8 mouse cellular contexts compared by ENCODE assay signal in the genomic region with DNA sequence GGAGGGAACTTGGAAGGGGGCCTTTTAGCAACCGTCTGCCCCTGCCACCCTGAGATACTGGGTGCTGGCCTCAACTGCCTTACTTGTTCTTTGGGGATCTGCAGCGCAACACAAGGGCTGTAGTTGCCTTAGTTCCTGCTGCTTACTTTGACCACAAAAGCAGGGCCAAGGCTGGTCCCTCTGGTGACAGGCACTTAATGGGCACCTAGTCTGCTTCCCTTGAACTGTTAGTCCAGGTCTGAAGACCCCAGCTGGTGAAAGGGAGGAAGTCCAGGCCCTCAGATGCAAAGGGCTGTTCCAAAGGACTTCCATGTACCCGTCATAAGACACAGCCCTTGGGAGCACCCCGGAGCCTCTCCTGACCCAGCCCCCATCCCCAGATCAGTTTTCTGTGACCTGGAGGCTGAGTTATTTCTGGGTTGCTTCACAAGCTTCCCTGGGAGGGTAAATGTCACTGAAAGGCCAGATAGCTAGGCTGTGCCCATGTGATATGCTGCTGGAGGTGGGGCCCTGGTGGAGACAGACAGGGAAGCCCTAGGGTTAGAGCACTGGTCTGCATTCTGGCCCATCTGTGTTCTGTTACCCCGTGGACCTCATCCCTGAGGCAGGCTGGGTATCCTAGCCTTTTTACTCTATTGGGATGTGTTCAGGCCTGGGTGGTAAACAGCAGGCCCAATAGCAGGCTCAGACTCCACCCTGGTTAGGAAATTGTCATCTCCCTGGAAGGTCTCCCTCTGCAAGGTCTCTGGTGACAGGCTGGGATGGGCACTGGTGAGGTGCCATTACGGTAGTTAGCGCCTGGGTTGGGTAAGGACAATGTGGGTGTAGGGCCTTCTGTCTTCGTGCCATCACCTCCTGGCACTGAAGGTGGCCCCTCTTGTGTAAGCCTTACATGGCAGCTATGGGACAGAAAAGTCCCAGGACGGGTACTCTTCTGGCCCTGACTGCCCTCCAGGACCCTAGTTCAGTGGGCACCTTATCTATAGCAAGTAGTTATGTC. TPM values are rescaled to one million over a fixed set of nuclear protein-coding genes. Genes with fewer than 3 reads are reported as not detected.
DNase-seq lines count a peak whose midpoint lies in the region; ATAC-seq lines count a peak whose summit lies in the region.

No protein-coding gene starts in this region.

- H3K36me3 ChIP-seq in neural tube, embryonic 11.5 days (ENCODE audit: control insufficient read depth, insufficient read depth, low read length): peaks cover 5% of the 10 kb centered on the region; the same call in 1 of the 2 replicates
- H3K36me3 ChIP-seq in forebrain, embryonic 13.5 days (ENCODE audit: poor library complexity, severe bottlenecking): peaks cover 23% of the 10 kb centered on the region
- H3K36me3 ChIP-seq in limb, embryonic 15.5 days: peaks cover 19% of the 10 kb centered on the region

- WGBS in neural tube, embryonic 11.5 days: 82% methylated on average over 9 of the region's 9 CpGs
- WGBS in forebrain, embryonic 13.5 days: 82% methylated on average over 9 of the region's 9 CpGs
- WGBS in limb, embryonic 15.5 days: 77% methylated on average over 9 of the region's 9 CpGs

- H3K27ac ChIP-seq in neural tube, embryonic 11.5 days (ENCODE audit: low read depth, low read length): peak overlapping the region; percentile 53; the same call in 1 of the 2 replicates
- H3K27ac ChIP-seq in forebrain, embryonic 13.5 days: 0 out of 2 replicates have a peak overlapping the region, but pooled peaks have one; percentile 44
- H3K27ac ChIP-seq in limb, embryonic 15.5 days: 0 out of 2 replicates have a peak overlapping the region, but pooled peaks have one; percentile 4

- no peak for ATAC-seq in neural tube, embryonic 11.5 days (ENCODE audit: insufficient read depth, low FRiP score, low TSS enrichment)
- no peak for ATAC-seq in forebrain, embryonic 13.5 days
- no peak for ATAC-seq in limb, embryonic 15.5 days (ENCODE audit: insufficient number of reproducible peaks, low FRiP score, low TSS enrichment, low read depth)
- ATAC-seq in CD4-positive, CD25-positive, alpha-beta regulatory T cell, adult 4 months: no peak

- no peak for DNase-seq in neural tube, embryonic 11.5 days (ENCODE audit: low spot score)
- no peak for DNase-seq in neural tube, embryonic 10.5 days (ENCODE audit: extremely low spot score, low spot score)
- peak; percentile 94 for DNase-seq in skeletal muscle tissue, adult 2 months (ENCODE audit: low read depth, low spot score)
- no peak for DNase-seq in embryo, embryonic 10 days (ENCODE audit: low spot score)
- DNase-seq in right cerebral cortex, postnatal 36 days (ENCODE audit: low spot score in 2 of 2): no peak

- no peak overlapping the region; the same call in 1 of the 2 replicates for H3K9ac ChIP-seq in neural tube, embryonic 11.5 days (ENCODE audit: low read length)
- H3K9ac ChIP-seq in forebrain, embryonic 13.5 days: no peak overlapping the region; the same call in 1 of the 2 replicates
- H3K9ac ChIP-seq in limb, embryonic 15.5 days: no peak overlapping the region

- no peaks in the 10 kb centered on the region for H3K27me3 ChIP-seq in neural tube, embryonic 11.5 days (ENCODE audit: control insufficient read depth, insufficient read depth, low read length)
- H3K27me3 ChIP-seq in forebrain, embryonic 13.5 days: peaks cover 34% of the 10 kb centered on the region
- H3K27me3 ChIP-seq in limb, embryonic 15.5 days: no peaks in the 10 kb centered on the region

- peak overlapping the region; percentile 77 for H3K4me2 ChIP-seq in neural tube, embryonic 11.5 days (ENCODE audit: low read depth)
- peak overlapping the region; percentile 70 for H3K4me2 ChIP-seq in forebrain, embryonic 13.5 days
- peak overlapping the region; percentile 83 for H3K4me2 ChIP-seq in limb, embryonic 15.5 days

- no peak overlapping the region; the same call in 1 of the 2 replicates for H3K4me3 ChIP-seq in neural tube, embryonic 11.5 days (ENCODE audit: low read depth, low read length)
- H3K4me3 ChIP-seq in forebrain, embryonic 13.5 days: peak overlapping the region; percentile 49; the same call in 1 of the 2 replicates
- peak overlapping the region; percentile 57; the same call in 1 of the 2 replicates for H3K4me3 ChIP-seq in limb, embryonic 15.5 days

- H3K9me3 ChIP-seq in neural tube, embryonic 11.5 days (ENCODE audit: control insufficient read depth, low read length): no peaks in the 10 kb centered on the region
- H3K9me3 ChIP-seq in forebrain, embryonic 13.5 days (replicated peaks): no peaks in the 10 kb centered on the region
- H3K9me3 ChIP-seq in limb, embryonic 15.5 days: no peaks in the 10 kb centered on the region

- H3K4me1 ChIP-seq in neural tube, embryonic 11.5 days (ENCODE audit: control insufficient read depth, insufficient read depth, low read length): peaks cover 22% of the 10 kb centered on the region; the same call in 1 of the 2 replicates
- H3K4me1 ChIP-seq in forebrain, embryonic 13.5 days: peaks cover 39% of the 10 kb centered on the region
- H3K4me1 ChIP-seq in limb, embryonic 15.5 days: peaks cover 46% of the 10 kb centered on the region

RNA-seq across cellular contexts. Expression of gene Slc16a3, which starts 3.8 kb away (rescaled TPM):
- 37.1 and 39.4 TPM in 2 replicates for polyA plus RNA-seq in neural tube, embryonic 11.5 days (2014; fragmentation: Nextera tagmentation; extraction: Ambion mirVana)
- 15.7 and 18.7 TPM in 2 replicates for polyA plus RNA-seq in forebrain, embryonic 13.5 days (2015; fragmentation: Nextera tagmentation; extraction: Ambion mirVana)
- polyA plus RNA-seq in limb, embryonic 15.5 days (2015; fragmentation: Nextera tagmentation; extraction: Ambion mirVana): 92.3 and 95.8 TPM in 2 replicates
- polyA plus RNA-seq in CD4-positive, CD25-positive, alpha-beta regulatory T cell, adult 4 months (2017; shearing (Covaris generic)): 1 to 10 TPM; 3.5 to 5.3 TPM

RNA-seq across cellular contexts. Expression of gene Ccdc57, which starts 19.4 kb away (rescaled TPM):
- polyA plus RNA-seq in neural tube, embryonic 11.5 days (2014; fragmentation: Nextera tagmentation; extraction: Ambion mirVana): 4.6 and 5.8 TPM in 2 replicates
- polyA plus RNA-seq in forebrain, embryonic 13.5 days (2015; fragmentation: Nextera tagmentation; extraction: Ambion mirVana): 5.6 and 6.9 TPM in 2 replicates
- polyA plus RNA-seq in limb, embryonic 15.5 days (2015; fragmentation: Nextera tagmentation; extraction: Ambion mirVana): 4.4 and 4.9 TPM in 2 replicates
- polyA plus RNA-seq in CD4-positive, CD25-positive, alpha-beta regulatory T cell, adult 4 months (2017; shearing (Covaris generic)): 1 to 10 TPM in 1 of 2 experiments, under 1 TPM in 1; 0.12 to 1.1 TPM

RNA-seq across cellular contexts. Expression of gene Csnk1d, which starts 39.1 kb away (rescaled TPM):
- polyA plus RNA-seq in neural tube, embryonic 11.5 days (2014; fragmentation: Nextera tagmentation; extraction: Ambion mirVana): 81.6 and 84.6 TPM in 2 replicates
- polyA plus RNA-seq in forebrain, embryonic 13.5 days (2015; fragmentation: Nextera tagmentation; extraction: Ambion mirVana): 122 and 139 TPM in 2 replicates
- 104 and 120 TPM in 2 replicates for polyA plus RNA-seq in limb, embryonic 15.5 days (2015; fragmentation: Nextera tagmentation; extraction: Ambion mirVana)
- 10 to 100 TPM; 50.4 to 78.2 TPM for polyA plus RNA-seq in CD4-positive, CD25-positive, alpha-beta regulatory T cell, adult 4 months (2017; shearing (Covaris generic))
